17 mouse cellular contexts compared by ENCODE assay signal in genomic region chr9:5822234-5822633, GRCm38 (mm10).
"Had no signal": no experiment of that assay in that cellular context is flagged by ENCODE, and none has a peak within 500 bp of the region (broad histone marks: within the 10 kb centered on the region; RNA-seq: fewer than 3 reads in every experiment).

No protein-coding gene starts in this region.

- H3K4me2 ChIP-seq: lung, embryonic 15.5 days; midbrain, embryonic 11.5 days; midbrain, embryonic 13.5 days; midbrain, embryonic 15.5 days; neural tube, embryonic 12.5 days; stomach, embryonic 15.5 days had no signal

- ATAC-seq: lung, postnatal 0 days; midbrain, embryonic 13.5 days; midbrain, embryonic 15.5 days had no signal

- H3K9ac ChIP-seq: lung, embryonic 15.5 days; midbrain, embryonic 13.5 days; midbrain, embryonic 15.5 days; neural tube, embryonic 12.5 days; stomach, embryonic 15.5 days had no signal

- H3K4me1 ChIP-seq: lung, embryonic 15.5 days; megakaryocyte, embryonic 14.5 days; midbrain, embryonic 13.5 days; midbrain, embryonic 15.5 days; neural tube, embryonic 12.5 days; stomach, embryonic 15.5 days had no signal

- H3K4me3 ChIP-seq: lung, embryonic 15.5 days; megakaryocyte, embryonic 14.5 days; midbrain, embryonic 13.5 days; midbrain, embryonic 15.5 days; neural tube, embryonic 12.5 days; stomach, embryonic 15.5 days had no signal

- H3K36me3 ChIP-seq: lung, embryonic 15.5 days; midbrain, embryonic 13.5 days; midbrain, embryonic 15.5 days; neural tube, embryonic 12.5 days; stomach, embryonic 15.5 days had no signal

- H3K27ac ChIP-seq: lung, embryonic 15.5 days; macrophage; midbrain, embryonic 13.5 days; midbrain, embryonic 15.5 days; neural tube, embryonic 12.5 days; stomach, embryonic 15.5 days; stomach, postnatal 0 days had no signal

- H3K27me3 ChIP-seq: lung, embryonic 15.5 days; megakaryocyte, embryonic 14.5 days; midbrain, embryonic 13.5 days; midbrain, embryonic 15.5 days; neural tube, embryonic 12.5 days; stomach, embryonic 15.5 days had no signal

- H3K9me3 ChIP-seq: lung, embryonic 15.5 days; midbrain, embryonic 15.5 days; neural tube, embryonic 12.5 days; stomach, embryonic 15.5 days had no signal

- DNase-seq: lung, adult 2 months; lung, postnatal 14 days; lung, postnatal 36 days; right cerebral cortex, postnatal 14 days; thymus, adult 2 months; thymus, postnatal 25 days; thymus, postnatal 4 days had no signal
